Mouse (Mus musculus): ENCODE results near the gene Dpy19l1. TPM values are rescaled to one million over a fixed set of nuclear protein-coding genes. Genes with fewer than 3 reads are reported as not detected.

Dpy19l1 gene
- total RNA-seq, 4 experiments from 2014 or later: 48.3 to 55.8 (median 51.8) TPM

- no peak for DNase-seq (ENCODE audit: low spot score in 2 of 2)
Measured at GRCm38 (mm10) chr9:24472514-24472913, 30.4 kb downstream of the Dpy19l1 start.

GRCm38 (mm10) chr9:24470166-24470565 lies 32.8 kb downstream of the Dpy19l1 start:
- no peak for DNase-seq (ENCODE audit: low spot score in 2 of 2)

GRCm38 (mm10) chr9:24467186-24467585 lies 35.8 kb downstream of the Dpy19l1 start:
- no peak for DNase-seq (ENCODE audit: low spot score in 2 of 2)

GRCm38 (mm10) chr9:24466649-24467048 lies 36.3 kb downstream of the Dpy19l1 start:
- DNase-seq (ENCODE audit: low spot score in 2 of 2): peak in 1 of 2 experiments; percentile 15

DNA sequence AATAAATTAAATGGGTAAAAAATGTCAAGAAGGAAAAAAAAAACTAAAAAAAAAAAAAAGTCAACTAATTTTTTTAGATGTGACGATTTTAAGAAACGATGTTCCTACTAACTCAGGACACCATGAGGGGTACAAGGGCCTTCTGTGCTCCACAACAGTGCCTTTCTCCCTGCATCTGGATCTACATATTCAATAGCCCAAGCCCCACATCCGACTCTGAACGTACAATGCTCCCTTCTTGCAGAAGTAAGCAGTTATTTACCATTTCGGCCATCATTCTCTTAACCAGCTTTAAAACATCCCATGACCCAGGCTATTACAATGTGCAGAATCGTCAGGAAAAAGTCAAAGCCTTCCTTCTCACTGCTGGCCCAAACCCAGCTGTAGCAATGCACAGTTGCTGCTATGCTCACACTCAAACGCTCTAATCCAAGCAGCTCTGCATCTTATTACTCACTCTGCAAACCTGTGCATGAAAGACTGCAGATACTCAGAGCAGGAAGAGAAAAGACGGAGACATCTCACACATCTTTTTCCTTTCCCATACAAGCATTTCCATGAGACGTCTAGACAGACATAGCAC lies 41.5 kb downstream of the Dpy19l1 start:
- no peak for DNase-seq (ENCODE audit: low spot score in 2 of 2)

DNA sequence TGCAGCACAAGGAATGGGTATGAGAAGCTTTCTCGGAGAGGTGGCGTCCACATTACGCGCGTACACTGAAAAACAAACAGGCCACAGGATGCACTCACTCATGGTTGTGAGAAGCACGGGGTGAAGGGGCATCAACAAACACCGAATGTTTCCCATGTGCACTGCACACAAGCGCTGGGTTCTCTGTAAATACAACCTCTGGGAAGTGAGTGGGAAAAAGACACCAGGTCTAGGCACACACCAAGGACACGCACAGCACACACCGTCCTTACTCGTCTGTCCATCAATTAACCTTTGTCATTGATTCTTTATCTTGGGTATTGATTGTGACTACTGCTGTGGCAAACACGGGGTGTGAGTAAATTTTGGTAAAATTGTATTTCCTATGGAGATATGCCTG lies 49.1 kb downstream of the Dpy19l1 start:
- no peak for DNase-seq (ENCODE audit: low spot score in 2 of 2)

DNA sequence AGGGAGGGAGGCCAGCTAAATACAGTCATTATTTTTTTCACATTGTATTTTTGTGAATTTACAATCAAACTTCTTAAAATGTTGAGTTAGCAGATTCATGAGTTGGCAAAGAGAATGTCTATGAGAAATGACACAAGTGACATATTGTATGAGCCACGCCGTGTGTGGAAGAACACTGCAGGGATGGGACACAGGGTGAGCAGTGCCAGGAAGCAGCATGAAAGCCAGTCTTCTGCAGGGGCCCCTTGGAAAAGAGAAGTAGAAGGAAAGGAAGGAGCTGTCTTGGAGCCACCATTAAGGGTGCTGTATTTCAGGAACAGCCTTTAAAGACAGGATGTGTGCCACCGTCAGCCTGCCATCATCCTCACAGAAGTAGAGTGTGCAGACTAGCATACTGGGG lies 52.0 kb downstream of the Dpy19l1 start:
- no peak for DNase-seq (ENCODE audit: low spot score in 2 of 2)

DNA sequence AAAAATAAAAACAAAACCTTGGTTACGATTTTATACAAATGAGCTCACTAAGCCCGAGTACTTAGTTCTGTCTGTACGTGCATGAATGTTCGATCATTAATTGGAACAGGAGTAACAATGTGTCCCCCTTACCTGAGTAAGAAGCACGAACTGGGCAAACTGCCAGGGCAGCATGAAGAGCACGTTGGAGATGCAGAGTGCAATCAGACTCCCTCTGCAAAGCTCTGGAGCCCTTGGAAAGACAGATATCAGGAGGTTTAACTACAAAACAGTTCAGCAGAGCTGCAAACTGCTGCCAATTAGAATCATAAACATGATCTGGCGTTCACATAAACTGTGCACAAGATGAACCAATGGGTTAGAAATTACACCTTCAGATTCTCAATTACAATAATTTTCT lies 52.4 kb downstream of the Dpy19l1 start:
- no peak for DNase-seq (ENCODE audit: low spot score in 2 of 2)

GRCm38 (mm10) chr9:24434901-24435300 lies 68.0 kb downstream of the Dpy19l1 start:
- no peak for DNase-seq (ENCODE audit: low spot score in 2 of 2)

DNA sequence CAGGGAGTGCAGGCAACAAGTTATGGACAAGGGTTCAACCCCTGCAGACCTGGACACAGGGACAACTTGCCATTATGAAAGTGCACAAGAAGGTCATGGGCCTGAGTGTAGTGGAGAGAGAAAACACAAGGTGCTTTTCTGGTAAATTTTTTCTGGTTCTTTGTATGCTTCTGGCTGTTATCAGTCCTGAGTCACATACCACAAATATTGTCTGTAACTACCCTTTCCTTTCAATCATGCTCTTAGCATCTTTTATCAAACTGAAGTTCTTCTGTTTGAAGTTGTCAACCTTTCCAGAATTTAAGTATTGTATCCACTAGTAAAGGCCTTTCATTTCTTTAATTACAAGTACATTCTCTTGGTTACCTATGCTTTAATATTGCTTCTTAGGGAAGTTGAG lies 73.2 kb downstream of the Dpy19l1 start:
- no peak for DNase-seq (ENCODE audit: low spot score in 2 of 2)

DNA sequence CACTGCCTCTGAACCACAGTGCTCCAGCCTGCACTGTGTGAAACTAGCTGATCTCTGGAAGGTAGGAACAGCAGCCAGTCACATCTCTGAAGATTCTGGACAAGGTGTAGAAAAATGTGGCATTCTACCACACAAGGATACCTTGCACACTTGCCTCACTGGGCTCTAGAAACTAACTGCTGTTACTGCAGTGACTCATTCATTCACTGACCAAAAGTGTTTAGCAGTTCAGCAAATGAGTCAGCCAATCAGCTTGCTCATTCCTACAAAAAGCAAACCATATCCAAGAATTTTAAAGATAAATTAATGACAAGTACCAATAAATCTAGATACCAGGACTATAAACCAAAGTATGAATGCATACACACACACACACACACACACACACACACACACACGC lies 77.3 kb downstream of the Dpy19l1 start:
- DNase-seq (ENCODE audit: low spot score in 2 of 2): no peak

GRCm38 (mm10) chr9:24423241-24423640 lies 79.7 kb downstream of the Dpy19l1 start:
- no peak for DNase-seq (ENCODE audit: low spot score in 2 of 2)

GRCm38 (mm10) chr9:24421888-24422287 lies 81.1 kb downstream of the Dpy19l1 start:
- DNase-seq (ENCODE audit: low spot score in 2 of 2): no peak

- no peak for DNase-seq (ENCODE audit: low spot score in 2 of 2)
Measured at GRCm38 (mm10) chr9:24421221-24421620, 81.7 kb downstream of the Dpy19l1 start.

DNA sequence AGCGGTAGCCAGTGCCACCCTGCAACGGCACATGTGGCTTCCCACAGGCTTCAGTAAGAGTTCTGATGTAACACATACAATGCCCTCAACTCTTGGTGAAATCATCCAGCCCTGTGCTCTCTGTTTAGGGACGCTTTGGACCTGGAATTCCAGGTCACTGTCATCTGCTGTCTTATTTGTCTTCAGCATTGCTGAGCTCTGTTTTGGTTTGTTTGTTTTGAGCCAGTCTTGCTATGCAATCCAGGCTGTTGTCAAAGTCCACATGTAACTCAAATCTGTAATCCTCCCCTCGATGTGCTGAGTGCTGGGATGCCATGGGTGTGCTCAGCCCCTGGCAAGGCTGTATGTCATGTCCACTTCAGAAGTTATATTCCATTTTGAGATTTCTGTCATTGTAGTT lies 82.8 kb downstream of the Dpy19l1 start:
- DNase-seq (ENCODE audit: low spot score in 2 of 2): no peak

DNA sequence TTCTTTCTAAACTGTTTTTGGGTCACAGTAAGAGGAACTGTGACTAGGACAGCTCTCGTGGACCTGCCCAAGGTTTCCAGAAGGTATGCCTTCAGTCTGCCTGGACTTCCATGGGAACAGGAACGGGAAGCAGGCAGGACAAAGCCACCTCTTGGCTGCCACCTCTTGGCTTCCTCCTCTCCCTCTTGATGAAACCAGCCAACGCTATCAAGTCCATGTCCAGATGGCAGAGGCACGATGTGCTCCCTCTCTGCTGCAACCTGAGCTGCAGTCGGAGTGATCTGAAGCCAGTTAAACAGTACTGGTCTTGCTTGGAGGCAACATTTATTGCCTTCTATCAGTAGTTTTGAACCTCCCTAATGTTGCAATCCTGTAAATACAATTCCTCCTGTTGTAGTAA lies 84.7 kb downstream of the Dpy19l1 start:
- no peak for DNase-seq (ENCODE audit: low spot score in 2 of 2)

GRCm38 (mm10) chr9:24411483-24411882 lies 91.5 kb downstream of the Dpy19l1 start:
- DNase-seq (ENCODE audit: low spot score in 2 of 2): no peak

GRCm38 (mm10) chr9:24410439-24410838 lies 92.5 kb downstream of the Dpy19l1 start:
- no peak for DNase-seq (ENCODE audit: low spot score in 2 of 2)

- DNase-seq (ENCODE audit: low spot score in 2 of 2): no peak
Measured at GRCm38 (mm10) chr9:24407992-24408391, 94.9 kb downstream of the Dpy19l1 start.

- DNase-seq (ENCODE audit: low spot score in 2 of 2): no peak
Measured at GRCm38 (mm10) chr9:24394146-24394545, 108.8 kb downstream of the Dpy19l1 start.

DNA sequence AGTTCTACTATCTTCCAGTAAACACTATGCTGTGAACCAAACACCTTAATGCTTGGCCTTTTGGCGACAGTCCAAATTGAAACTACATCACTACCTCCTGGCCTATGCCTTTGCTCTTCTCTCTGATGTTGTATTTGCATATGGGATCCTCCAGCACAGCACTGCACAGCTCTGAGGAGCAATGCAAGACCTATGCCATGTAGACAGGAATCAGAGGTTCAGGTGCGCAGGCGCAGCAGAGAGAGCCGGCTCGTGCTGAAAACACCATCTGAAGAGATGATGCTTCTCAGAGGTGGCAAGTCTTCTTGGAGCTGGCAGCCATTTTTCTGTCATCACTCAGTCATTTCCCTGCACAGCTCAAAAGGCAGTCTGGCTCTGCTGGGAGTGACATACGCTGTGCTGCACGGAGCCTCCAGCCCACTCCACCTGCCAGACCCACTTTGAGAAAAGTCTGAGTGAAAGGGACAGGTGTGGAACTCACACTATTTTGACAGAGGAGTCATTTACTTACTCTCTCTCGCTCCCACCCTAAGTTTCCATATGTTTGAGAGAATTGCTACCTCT lies 112.1 kb downstream of the Dpy19l1 start:
- no peak for DNase-seq (ENCODE audit: low spot score in 2 of 2)

DNA sequence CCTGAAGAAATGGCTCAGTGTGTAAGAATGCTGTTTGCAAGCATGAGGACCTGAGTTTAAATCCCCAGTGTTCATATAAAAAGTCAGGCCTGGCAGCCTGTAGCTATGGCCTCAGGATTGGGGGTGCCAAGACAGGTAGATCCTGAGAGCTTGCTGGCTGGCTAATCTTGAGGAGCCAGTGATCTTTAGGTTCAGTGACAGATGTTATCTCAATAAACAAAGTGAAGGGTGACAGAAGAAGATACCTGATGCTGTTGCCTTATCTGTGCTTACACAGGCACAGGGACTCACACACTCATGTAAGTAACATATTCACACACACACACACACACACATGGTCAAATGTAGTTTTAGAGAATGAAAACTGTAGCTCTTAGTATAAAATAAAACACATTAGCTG lies 115.7 kb downstream of the Dpy19l1 start:
- DNase-seq (ENCODE audit: low spot score in 2 of 2): no peak

DNA sequence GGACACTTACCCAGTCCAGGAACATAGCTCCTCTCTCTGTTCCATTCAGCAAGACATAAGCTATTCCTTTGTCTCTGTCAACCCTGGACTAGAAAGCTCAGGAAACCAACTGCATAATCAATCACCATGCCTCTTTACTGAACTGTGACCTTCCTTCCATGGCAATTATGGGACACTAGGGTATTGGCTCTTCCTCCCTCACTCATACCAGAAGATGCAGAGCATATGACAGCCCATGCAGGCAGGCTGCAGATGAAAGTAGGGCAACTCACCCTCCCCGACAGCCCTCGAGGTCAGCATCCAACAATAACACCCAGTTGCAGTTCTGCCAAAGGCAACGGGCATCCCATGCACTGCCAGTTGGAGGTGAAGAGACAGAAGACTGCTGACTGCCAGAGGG lies 123.6 kb downstream of the Dpy19l1 start:
- DNase-seq (ENCODE audit: low spot score in 2 of 2): no peak

DNA sequence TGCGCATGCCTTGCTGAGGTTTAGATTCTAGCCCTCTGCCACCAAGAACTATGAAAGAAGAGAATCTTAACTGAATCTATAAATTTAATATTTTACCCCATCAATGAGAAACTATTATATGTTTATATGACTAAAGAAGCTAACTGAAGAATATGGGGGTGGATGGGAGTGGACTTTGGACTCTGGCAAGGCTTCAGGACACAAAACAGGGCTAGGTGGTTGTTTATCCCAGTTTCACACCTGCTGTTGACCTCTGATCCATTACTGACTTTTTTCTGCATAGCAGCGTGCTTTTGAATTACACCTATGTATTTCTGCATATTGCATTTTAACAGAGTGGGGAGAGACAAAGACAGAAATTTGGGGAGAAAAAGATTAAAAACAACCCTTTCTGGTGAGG lies 124.1 kb downstream of the Dpy19l1 start:
- no peak for DNase-seq (ENCODE audit: low spot score in 2 of 2)

Data from layer of hippocampus, adult 8-10 months (tissue).